In the genomic region with DNA sequence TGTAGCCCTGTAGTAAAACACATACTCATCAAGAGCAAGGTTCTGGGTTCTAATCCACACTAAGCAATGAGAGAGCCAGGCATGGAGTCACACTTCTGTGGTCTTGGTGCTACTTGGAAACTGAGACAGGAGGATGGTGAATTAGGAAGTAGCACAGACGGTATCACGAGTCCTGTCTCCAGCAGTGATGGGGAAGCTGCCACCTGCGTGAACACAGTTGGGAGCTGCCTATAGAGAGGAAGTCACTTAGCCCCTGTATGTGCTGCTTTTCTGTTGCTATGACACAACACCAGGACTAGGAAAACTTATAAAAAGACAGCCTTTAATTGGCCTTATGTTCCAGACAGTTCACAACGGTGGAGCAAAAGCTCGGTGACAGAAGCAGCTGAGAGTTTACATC, we compare ENCODE assay signal across 16 mouse cellular contexts. TPM values are rescaled to one million over a fixed set of nuclear protein-coding genes. Genes with fewer than 3 reads are reported as not detected.
"Had no signal": no experiment of that assay in that cellular context is flagged by ENCODE, and none has a peak within 500 bp of the region (broad histone marks: within the 10 kb centered on the region; RNA-seq: fewer than 3 reads in every experiment).

No protein-coding gene starts in this region.

- H3K4me1 ChIP-seq: kidney, embryonic 15.5 days; limb, embryonic 12.5 days; midbrain, embryonic 10.5 days; neural tube, embryonic 12.5 days had no signal

- H3K27ac ChIP-seq: kidney, embryonic 15.5 days; limb, embryonic 12.5 days; liver, embryonic 13.5 days; midbrain, embryonic 10.5 days; neural tube, embryonic 12.5 days had no signal

- H3K27me3 ChIP-seq: kidney, embryonic 15.5 days; neural tube, embryonic 12.5 days had no signal

- DNase-seq: kidney, adult 2 months; kidney, postnatal 14 days; layer of hippocampus, postnatal 36 days; liver; liver, embryonic 13.5 days; lung, adult 18-20 months; midbrain, embryonic 14.5 days; retina, postnatal 1 day; right cerebral cortex, postnatal 4 days; thymus, postnatal 4 days had no signal

- H3K36me3 ChIP-seq: kidney, embryonic 15.5 days; limb, embryonic 12.5 days; liver, embryonic 13.5 days; midbrain, embryonic 10.5 days; neural tube, embryonic 12.5 days had no signal

- H3K9me3 ChIP-seq: kidney, embryonic 15.5 days; limb, embryonic 12.5 days; liver, embryonic 13.5 days; midbrain, embryonic 10.5 days; neural tube, embryonic 12.5 days had no signal

- H3K4me3 ChIP-seq: kidney, embryonic 15.5 days; limb, embryonic 12.5 days; liver, embryonic 13.5 days; midbrain, embryonic 10.5 days; myocyte; neural tube, embryonic 12.5 days had no signal

- ATAC-seq: intestine, embryonic 16.5 days had no signal

- H3K9ac ChIP-seq: kidney, embryonic 15.5 days; limb, embryonic 12.5 days; liver, embryonic 13.5 days; neural tube, embryonic 12.5 days had no signal

RNA-seq across cellular contexts. Expression of gene Csf3r, which starts 6.4 kb away (rescaled TPM):
- polyA plus RNA-seq: myocyte had no signal
